In genomic region chr7:127703561-127704178, GRCm38 (mm10) we compare ENCODE assay signal across 16 mouse cellular contexts.
DNase-seq lines count a peak whose midpoint lies in the region; ATAC-seq lines count a peak whose summit lies in the region.
"Had no signal": no experiment of that assay in that cellular context is flagged by ENCODE, and none has a peak within 500 bp of the region (broad histone marks: within the 10 kb centered on the region; RNA-seq: fewer than 3 reads in every experiment).

No protein-coding gene starts in this region.

- no peak for ATAC-seq in cerebellum, adult (ENCODE audit: insufficient number of reproducible peaks, low FRiP score, low TSS enrichment)
- ATAC-seq: forebrain, embryonic 16.5 days; intestine, embryonic 15.5 days had no signal

- peak; percentile 49 for DNase-seq in cerebellum, adult 11-12 months
- DNase-seq in kidney, adult 11 months = peak; percentile 57
- DNase-seq in kidney, postnatal 4 days = no peak
- DNase-seq in kidney, adult 9 months = peak; percentile 79
- peak; percentile 50 to 52 for DNase-seq in kidney, postnatal 25 days
- DNase-seq in spleen, adult 12 weeks (ENCODE audit: low spot score) = no peak
- no peak for DNase-seq in lung, adult 18-20 months
- DNase-seq: adrenal gland, adult 8-10 months; heart, postnatal 14 days; lung, postnatal 10 days; retina, postnatal 1 day; right cerebral cortex, postnatal 4 days; thymus, postnatal 25 days had no signal

Comparison
In these comparisons a context has a peak if more than half of its experiments do, and no peak if none do; other contexts are left out.
1. DNase-seq: peak in cerebellum, adult 11-12 months (single experiment), kidney, adult 11 months (single experiment), kidney, adult 9 months (single experiment) and kidney, postnatal 25 days (2 of 2); none in kidney, postnatal 4 days (0 of 2), spleen, adult 12 weeks (single experiment) and lung, adult 18-20 months (0 of 2).